Mouse (Mus musculus) cortical plate, adult 2 months (tissue): ENCODE data around the gene Pigv.

ENCODE experiments used
- CTCF ChIP-seq: fragments of 200-500 bp; IDR thresholded peaks from 2 replicates; pipeline ENCODE4 v1.5.1; 2011; ENCODE audit warnings: mild to moderate bottlenecking, control low read depth, low read length; ENCODE audit not compliant: insufficient read depth; ENCODE audit errors: extremely low read depth
- POLR2A ChIP-seq: fragments of 200-500 bp; IDR thresholded peaks from 2 replicates; pipeline ENCODE4 v1.6.1; 2011; ENCODE audit warnings: mild to moderate bottlenecking, low read length, control low read depth; ENCODE audit not compliant: insufficient read depth; ENCODE audit errors: extremely low read depth

DNA sequence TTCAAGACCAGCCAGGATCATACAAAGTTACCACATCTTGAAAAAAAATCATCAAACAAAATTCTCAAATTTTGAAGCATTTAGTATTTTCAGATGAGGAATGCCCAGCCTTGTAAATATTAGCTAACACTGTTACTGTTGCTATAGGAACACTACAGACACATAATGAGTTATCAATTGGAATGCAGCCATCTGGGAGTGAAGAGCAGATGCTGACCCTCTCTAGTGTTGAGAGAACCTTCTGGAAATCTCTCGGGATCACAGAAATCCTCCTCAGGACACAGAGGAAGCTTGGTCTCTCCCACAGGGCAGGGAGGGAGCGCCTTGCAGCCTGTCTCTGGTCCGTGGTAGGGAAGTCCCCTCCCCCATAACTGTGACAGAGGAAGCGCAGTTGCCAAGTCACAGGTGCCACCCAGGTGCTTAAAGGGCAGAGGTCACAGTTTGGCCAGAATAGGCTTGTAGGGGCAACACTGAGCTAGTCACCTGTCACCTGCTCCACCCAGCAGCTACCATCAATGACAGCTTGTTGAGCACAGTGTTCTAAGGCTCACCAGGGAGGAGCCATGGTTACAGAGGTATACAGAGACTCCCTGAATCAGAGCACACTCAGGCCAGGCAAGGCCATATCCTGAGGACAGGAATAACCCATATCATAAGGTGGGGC, 52.8 kb downstream of the Pigv start:
- TF ChIP-seq CTCF (no peak), POLR2A (no peak)
